Mouse (Mus musculus) c-Kit-positive CD71-negative TER-119-negative erythroid progenitor cells, embryonic 14.5 days (primary cell): ENCODE measurements around the gene Lrig1.
"Not testable (repeated sequence)": the region's sequence is repeated elsewhere in the genome, so short reads cannot be mapped to it uniquely, and the experiment has no call there.

Source experiments
- DNase-seq: peaks from one replicate; pipeline ENCODE4 v3.0.0-alpha.2; 2013; ENCODE audit warnings: low read depth

Lrig1 gene

DNA sequence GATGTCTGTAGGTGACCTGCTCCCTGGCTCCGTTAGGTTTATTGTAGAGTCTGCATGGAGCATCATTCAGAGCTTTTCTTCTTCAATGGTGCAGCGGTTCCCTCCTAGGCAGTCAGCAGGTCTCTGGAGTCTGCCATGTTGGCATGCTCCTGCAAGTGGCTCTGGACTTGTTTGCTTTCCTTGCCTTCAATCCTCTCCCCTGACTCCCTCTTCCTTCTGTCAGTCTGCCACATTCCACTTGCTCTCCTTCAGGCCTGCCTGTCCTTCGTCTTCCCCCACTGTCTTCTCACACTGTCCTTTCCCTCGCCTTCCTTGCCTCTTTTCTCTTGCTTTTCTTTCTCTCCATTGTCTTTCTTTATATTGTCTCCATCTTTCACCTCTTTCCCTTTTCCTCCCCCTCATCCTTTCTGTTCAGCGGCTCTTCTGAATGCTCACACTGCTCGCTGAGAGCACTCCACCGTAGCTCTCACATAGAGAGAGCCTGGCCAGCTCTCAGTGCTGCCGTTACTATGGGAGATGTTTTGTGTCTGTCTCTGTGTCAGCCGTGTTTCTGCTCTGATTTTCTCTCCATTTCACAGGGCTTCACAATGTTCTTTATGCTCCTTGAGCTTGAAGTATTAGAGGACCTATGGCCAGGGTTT, 124.3 kb downstream of the Lrig1 start:
- DNase-seq = no peak

DNA sequence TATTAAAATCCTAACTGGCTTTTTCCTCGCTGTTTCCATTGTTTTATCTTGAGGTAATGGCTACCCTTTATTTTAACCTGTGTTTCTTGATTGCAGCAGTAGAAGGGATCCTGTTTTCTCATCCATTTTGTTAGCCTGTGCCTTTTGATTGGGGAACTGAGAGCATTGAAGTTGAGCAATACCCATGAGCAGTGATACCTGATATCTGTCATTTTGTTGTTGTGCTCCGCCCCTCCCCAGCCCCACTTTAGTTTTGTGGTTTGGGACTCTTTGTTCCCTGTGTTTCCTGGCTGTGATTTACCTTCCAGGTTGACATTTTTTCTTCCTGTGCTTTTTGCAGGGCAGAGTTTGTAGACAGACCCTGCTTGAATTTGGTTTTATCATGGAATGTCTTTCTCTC, 131.9 kb downstream of the Lrig1 start:
- no peak for DNase-seq

DNA sequence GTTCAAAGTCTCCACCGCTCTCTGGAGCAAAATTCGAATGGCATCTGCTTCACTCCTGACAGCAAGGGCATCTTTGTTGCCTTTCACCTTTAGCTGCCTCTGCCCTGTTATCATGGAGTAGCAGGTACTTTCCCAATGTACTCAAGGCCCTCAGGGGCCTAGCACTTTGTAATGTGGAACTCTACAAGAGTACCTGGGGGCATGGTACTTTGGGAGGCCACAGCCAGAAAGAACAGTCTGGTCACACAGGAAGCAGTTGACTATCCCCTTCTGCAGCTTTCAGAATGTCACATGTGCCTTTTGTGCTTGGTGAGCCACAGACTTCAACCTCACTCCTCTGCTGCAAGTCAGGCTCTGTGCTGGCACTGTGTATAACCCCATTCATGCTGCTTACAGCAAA, 134.2 kb downstream of the Lrig1 start:
- DNase-seq = no peak

DNA sequence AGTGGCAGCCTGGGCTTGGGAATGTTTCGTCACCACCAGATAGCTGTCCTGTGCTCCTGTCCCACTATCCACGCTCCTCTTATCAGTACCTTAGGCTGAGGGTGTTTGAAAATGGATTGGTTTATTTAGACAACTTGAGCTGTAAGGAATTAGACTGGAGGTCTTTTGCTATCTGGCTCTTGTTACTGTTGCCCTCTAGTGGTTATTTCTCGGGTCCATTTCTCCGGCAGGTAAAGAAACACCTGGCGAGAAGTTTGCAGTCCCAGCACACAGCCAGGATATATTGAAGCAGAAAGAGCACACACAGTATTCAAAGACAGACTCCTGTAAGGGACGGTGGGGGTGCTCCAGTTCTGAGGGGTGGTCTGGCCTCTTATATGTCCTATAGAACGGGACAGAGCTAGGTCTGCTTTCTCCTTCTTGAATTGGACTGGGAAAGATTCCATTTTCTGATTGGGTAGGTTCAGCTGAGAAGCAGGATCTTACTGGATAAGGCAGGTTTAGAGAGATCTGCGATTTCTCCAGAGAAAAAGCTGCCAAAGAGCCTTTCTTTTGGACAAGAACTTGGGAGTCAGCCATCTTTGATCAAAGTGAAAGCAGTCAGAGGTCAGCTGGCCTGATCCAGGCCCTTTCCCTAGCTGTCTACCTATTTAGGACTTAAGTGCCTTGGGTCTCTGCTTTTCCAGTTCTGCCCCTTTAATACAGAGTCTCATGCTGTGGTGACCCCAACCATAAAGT, 136.6 kb downstream of the Lrig1 start:
- no peak for DNase-seq

DNA sequence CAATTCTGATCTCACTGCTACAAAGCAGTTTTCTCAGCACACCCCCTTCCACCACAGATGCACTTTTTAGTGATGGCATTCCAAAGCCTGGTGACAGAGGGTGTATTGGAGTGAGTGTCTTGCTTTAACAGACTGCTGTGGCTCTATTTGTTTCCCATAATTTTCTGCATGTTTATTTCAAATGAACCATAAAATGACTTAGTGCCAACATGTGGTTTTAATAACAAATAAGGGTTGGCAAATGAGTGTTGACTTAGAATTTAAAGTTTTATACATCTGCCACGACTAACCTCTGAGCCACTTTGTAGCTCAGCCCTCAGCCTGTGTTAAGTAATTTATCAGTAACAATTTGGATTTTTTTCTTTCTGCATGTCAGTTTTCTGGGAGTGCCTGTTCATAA, 138.6 kb downstream of the Lrig1 start:
- DNase-seq = no peak

DNA sequence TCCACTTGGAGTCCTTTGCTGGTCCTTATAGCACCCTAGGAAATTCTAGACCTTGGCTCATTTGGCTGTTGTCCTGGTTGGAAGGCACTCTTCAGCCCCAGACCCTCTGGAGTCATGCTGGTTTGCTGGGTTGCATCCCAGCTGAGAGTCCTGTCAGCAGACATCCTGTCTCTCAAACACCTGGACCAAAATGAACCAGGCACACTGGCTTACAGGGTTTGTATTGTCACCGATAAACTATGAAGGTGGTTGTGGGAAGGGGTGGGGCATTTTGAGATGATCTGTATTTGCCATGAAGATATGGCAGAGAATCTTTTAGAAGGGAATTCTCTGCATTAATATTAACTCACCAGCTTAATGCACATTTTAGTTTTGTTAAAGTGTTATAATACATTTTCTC, 139.1 kb downstream of the Lrig1 start:
- DNase-seq = no peak

DNA sequence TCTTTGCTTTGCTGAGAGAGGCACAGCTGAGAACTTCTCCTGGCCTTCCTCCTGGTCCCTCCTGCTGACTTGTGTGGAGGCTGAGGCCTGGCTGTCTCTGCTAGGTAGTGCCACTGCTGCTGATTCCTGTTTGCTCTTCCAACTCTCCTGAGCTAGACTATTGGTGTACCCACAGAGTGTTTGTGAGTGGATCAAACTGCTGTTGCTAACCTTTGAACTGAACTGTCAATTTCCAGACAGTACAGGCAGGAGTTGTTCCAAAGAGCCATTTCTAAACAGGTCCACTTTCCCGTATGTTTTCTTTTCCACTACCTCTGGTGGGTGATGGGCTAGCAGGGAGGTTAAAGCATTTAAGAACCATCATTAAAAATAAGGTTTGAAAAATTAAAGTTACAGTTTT, 141.4 kb downstream of the Lrig1 start:
- DNase-seq = not testable (repeated sequence)
